Mouse (Mus musculus): Measurements from ENCODE around the gene Txndc11. TPM values are rescaled to one million over a fixed set of nuclear protein-coding genes. Genes with fewer than 3 reads are reported as not detected.
A peak's percentile ranks its signal among the peaks of the same experiment; 100 is the strongest.

The Txndc11 gene
- polyA plus RNA-seq, 1 experiment from 2014 or later, result 40.8 TPM

Small RNA genes within 50 kb of the gene (microRNA-seq; reads per million reads assigned to microRNA genes)
- 324 reads per million, percentile 66 among the genes with 10 or more reads in this experiment for gene Gm23935

Other genes starting within 250 kb of the Txndc11 start
- 37.2 and 38.3 TPM in 2 replicates for gene Snn, start 73.7 kb downstream of the Txndc11 start, polyA plus RNA-seq (2016; fragmentation: Nextera tagmentation; extraction: Ambion mirVana)
- 60.8 and 68.7 TPM in 2 replicates for gene Litaf, start 68.5 kb downstream of the Txndc11 start, polyA plus RNA-seq (2016; fragmentation: Nextera tagmentation; extraction: Ambion mirVana)
- 78.2 and 82.7 TPM in 2 replicates for gene Zc3h7a, start 41.7 kb upstream of the Txndc11 start, polyA plus RNA-seq (2016; fragmentation: Nextera tagmentation; extraction: Ambion mirVana)
- 178 and 219 TPM in 2 replicates for gene Rsl1d1, start 68.7 kb upstream of the Txndc11 start, polyA plus RNA-seq (2016; fragmentation: Nextera tagmentation; extraction: Ambion mirVana)
- gene Gspt1, start 119.7 kb upstream of the Txndc11 start, polyA plus RNA-seq (2016; fragmentation: Nextera tagmentation; extraction: Ambion mirVana), result 64.6 and 97.9 TPM in 2 replicates
- not detected in 2 replicates for gene Tnfrsf17, start 179.2 kb upstream of the Txndc11 start, polyA plus RNA-seq (2016; fragmentation: Nextera tagmentation; extraction: Ambion mirVana)
- gene Snx29, start 188.3 kb upstream of the Txndc11 start, polyA plus RNA-seq (2016; fragmentation: Nextera tagmentation; extraction: Ambion mirVana), result 6.7 and 7.9 TPM in 2 replicates